Mouse (Mus musculus) embryonic stem cell, embryonic (primary cell): ENCODE measurements at regions not wholly inside any gene's neighbourhood (a gene's known extent, or its start where the extent isn't known, plus 50 kb on each side); places are given as distances from the start of the nearest gene placed in this dataset.

ENCODE experiments used
- CTCF ChIA-PET, 4 experiments: fragments of 300-600 bp in 2 of 4; fragments of 350-600 bp in 2 of 4; sonication (Branson Sonifier 250); formaldehyde crosslinking; loops; one replicate each; lab custom pipeline; 2022; ENCODE audit warnings: inconsistent platforms in 2 of 4; lab: Charles Lee
- POLR2A ChIA-PET, 4 experiments: fragments of 300-600 bp in 2 of 4; fragments of 350-600 bp in 2 of 4; sonication (Branson Sonifier 250); formaldehyde crosslinking; loops; one replicate each; lab custom pipeline; 2022; ENCODE audit warnings: antibody characterized with exemption in 4 of 4, inconsistent platforms in 1 of 4; lab: Charles Lee

- ChIA-PET POLR2A (interaction anchor here in 3 of 4 experiments (0.6 to 2.5 kb wide), 20 partner anchors 9 to 485 kb away, joined by 3 to 14 read pairs (median 4); no protein-coding TSS in a partner anchor), CTCF (interaction anchor here in 2 of 4 experiments (0.6 to 1.3 kb wide), 2 partner anchors 8 to 428 kb away, joined by 3 to 6 read pairs; no protein-coding TSS in a partner anchor)
Observed at GRCm38 (mm10) chr1:92316191-92316723, 120.8 kb upstream of the Hdac4 start.

GRCm38 (mm10) chr1:92313001-92313597, 117.6 kb upstream of the Hdac4 start:
- POLR2A ChIA-PET = interaction anchor here in 2 of 4 experiments (1.3 to 3.8 kb wide), 3 partner anchors 9 to 17 kb away, joined by 3 to 15 read pairs (median 3); no protein-coding TSS in a partner anchor
- CTCF ChIA-PET = no interaction called here

- POLR2A ChIA-PET = no interaction called here
Observed at GRCm38 (mm10) chr1:92309883-92310282, 114.4 kb upstream of the Hdac4 start.

GRCm38 (mm10) chr1:92309381-92309780, 113.9 kb upstream of the Hdac4 start:
- ChIA-PET CTCF (no interaction called here), POLR2A (no interaction called here)

More at GRCm38 (mm10) chr1:92309883-92310282, 114.4 kb upstream of the Hdac4 start:
- CTCF ChIA-PET = no interaction called here

- ChIA-PET CTCF (no interaction called here), POLR2A (no interaction called here)
Observed at GRCm38 (mm10) chr1:92308537-92308936, 113.0 kb upstream of the Hdac4 start.

- ChIA-PET CTCF (no interaction called here), POLR2A (interaction anchor here in 1 of 4 experiments (1.3 kb wide), 1 partner anchor 10 kb away, joined by 3 read pairs; no protein-coding TSS in a partner anchor)
Observed at GRCm38 (mm10) chr1:92306042-92306441, 110.5 kb upstream of the Hdac4 start.

GRCm38 (mm10) chr1:92299041-92299440, 103.5 kb upstream of the Hdac4 start:
- POLR2A ChIA-PET = interaction anchor here in 1 of 4 experiments (1.0 to 1.9 kb wide), 2 partner anchors 9 to 19 kb away, joined by 3 to 5 read pairs; no protein-coding TSS in a partner anchor
- CTCF ChIA-PET = interaction anchor here in 1 of 4 experiments (1.1 kb wide), 1 partner anchor 24 kb away, joined by 3 read pairs; no protein-coding TSS in a partner anchor

GRCm38 (mm10) chr1:92292681-92293380, 97.3 kb upstream of the Hdac4 start:
- CTCF ChIA-PET = interaction anchor here in 1 of 4 experiments (0.6 kb wide), 1 partner anchor 146 kb away, joined by 3 read pairs; no protein-coding TSS in a partner anchor
- POLR2A ChIA-PET = no interaction called here

- POLR2A ChIA-PET = interaction anchor here in 1 of 4 experiments (0.6 kb wide), 1 partner anchor 222 kb away, joined by 8 read pairs; no protein-coding TSS in a partner anchor
- CTCF ChIA-PET = interaction anchor here in 1 of 4 experiments (1.0 kb wide), 1 partner anchor 724 kb away, joined by 3 read pairs; no protein-coding TSS in a partner anchor
Observed at GRCm38 (mm10) chr1:92286966-92287342, 91.5 kb upstream of the Hdac4 start.

GRCm38 (mm10) chr1:92286013-92286965, 90.8 kb upstream of the Hdac4 start:
- POLR2A ChIA-PET = interaction anchor here in 1 of 4 experiments (0.6 kb wide), 1 partner anchor 221 kb away, joined by 8 read pairs; no protein-coding TSS in a partner anchor
- CTCF ChIA-PET = interaction anchor here in 2 of 4 experiments (0.8 to 1.0 kb wide), 2 partner anchors 116 to 725 kb away, joined by 3 to 9 read pairs; no protein-coding TSS in a partner anchor

GRCm38 (mm10) chr1:92284155-92284554, 88.7 kb upstream of the Hdac4 start:
- ChIA-PET CTCF (no interaction called here), POLR2A (interaction anchor here in 1 of 4 experiments (0.7 kb wide), 1 partner anchor 55 kb away, joined by 3 read pairs; no protein-coding TSS in a partner anchor)

- ChIA-PET POLR2A (no interaction called here), CTCF (no interaction called here)
Observed at GRCm38 (mm10) chr1:92277199-92277747, 81.8 kb upstream of the Hdac4 start.

GRCm38 (mm10) chr1:92275388-92275787, 79.9 kb upstream of the Hdac4 start:
- ChIA-PET CTCF (interaction anchor here in 2 of 4 experiments (1.0 to 1.5 kb wide), 4 partner anchors 11 to 85 kb away, joined by 3 to 5 read pairs (median 3); no protein-coding TSS in a partner anchor), POLR2A (no interaction called here)

- CTCF ChIA-PET = interaction anchor here in 2 of 4 experiments (0.6 to 0.7 kb wide), 2 partner anchors 13 to 27 kb away, joined by 3 to 4 read pairs; no protein-coding TSS in a partner anchor
- POLR2A ChIA-PET = no interaction called here
Observed at GRCm38 (mm10) chr1:92273760-92274159, 78.3 kb upstream of the Hdac4 start.

GRCm38 (mm10) chr1:92271676-92272291, 76.3 kb upstream of the Hdac4 start:
- ChIA-PET POLR2A (no interaction called here), CTCF (no interaction called here)

GRCm38 (mm10) chr1:92270486-92271058, 75.1 kb upstream of the Hdac4 start:
- POLR2A ChIA-PET = interaction anchor here in 1 of 4 experiments (1.1 kb wide), 1 partner anchor 11 kb away, joined by 3 read pairs; no protein-coding TSS in a partner anchor

GRCm38 (mm10) chr1:92269464-92269863, 74.0 kb upstream of the Hdac4 start:
- ChIA-PET POLR2A (interaction anchor here in 1 of 4 experiments (1.1 kb wide), 1 partner anchor 10 kb away, joined by 3 read pairs; no protein-coding TSS in a partner anchor), CTCF (no interaction called here)

More at GRCm38 (mm10) chr1:92270486-92271058, 75.1 kb upstream of the Hdac4 start:
- CTCF ChIA-PET = no interaction called here
